Mouse (Mus musculus): ENCODE results near the gene Gm498. TPM values are rescaled to one million over a fixed set of nuclear protein-coding genes. Genes with fewer than 3 reads are reported as not detected.

Gm498 gene
- not detected for total RNA-seq (2021)
- long read RNA-seq = 0 reads

GRCm38 (mm10) chr7:143866538-143866937 lies at the start of gene Gm498:
Gm498 (plus strand) TSS chr7:143866838.
- DNase-seq (ENCODE audit: low spot score in 2 of 2) = no peak

- DNase-seq (ENCODE audit: low spot score in 2 of 2) = no peak
Observed at GRCm38 (mm10) chr7:143819201-143819600, 47.4 kb upstream of the Gm498 start.

GRCm38 (mm10) chr7:143821241-143821640 lies 45.4 kb upstream of the Gm498 start:
- DNase-seq (ENCODE audit: low spot score in 2 of 2) = no peak

- peak; percentile 99 for DNase-seq (ENCODE audit: low spot score in 2 of 2)
Observed at GRCm38 (mm10) chr7:143822375-143823265, 44.0 kb upstream of the Gm498 start, which contains the start of the genes Nadsyn1 and Dhcr7. Nadsyn1 (minus strand) TSS chr7:143822849. Dhcr7 (plus strand) TSS chr7:143823145.

GRCm38 (mm10) chr7:143823266-143823605 lies 43.4 kb upstream of the Gm498 start:
- no peak for DNase-seq (ENCODE audit: low spot score in 2 of 2)

GRCm38 (mm10) chr7:143826985-143827384 lies 39.7 kb upstream of the Gm498 start:
- DNase-seq (ENCODE audit: low spot score in 2 of 2) = no peak

- DNase-seq (ENCODE audit: low spot score in 2 of 2) = peak; percentile 93 to 98
Observed at GRCm38 (mm10) chr7:143829504-143830331, 36.9 kb upstream of the Gm498 start.

GRCm38 (mm10) chr7:143830399-143830798 lies 36.2 kb upstream of the Gm498 start:
- DNase-seq (ENCODE audit: low spot score in 2 of 2) = no peak

- DNase-seq (ENCODE audit: low spot score in 2 of 2) = no peak
Observed at GRCm38 (mm10) chr7:143832196-143832595, 34.4 kb upstream of the Gm498 start.

GRCm38 (mm10) chr7:143832611-143833010 lies 34.0 kb upstream of the Gm498 start:
- no peak for DNase-seq (ENCODE audit: low spot score in 2 of 2)

GRCm38 (mm10) chr7:143833581-143834190 lies 33.0 kb upstream of the Gm498 start:
- no peak for DNase-seq (ENCODE audit: low spot score in 2 of 2)

- DNase-seq (ENCODE audit: low spot score in 2 of 2) = no peak
Observed at GRCm38 (mm10) chr7:143834316-143834715, 32.3 kb upstream of the Gm498 start.

GRCm38 (mm10) chr7:143834972-143835371 lies 31.7 kb upstream of the Gm498 start:
- no peak for DNase-seq (ENCODE audit: low spot score in 2 of 2)

- no peak for DNase-seq (ENCODE audit: low spot score in 2 of 2)
Observed at GRCm38 (mm10) chr7:143837705-143838358, 28.8 kb upstream of the Gm498 start.

GRCm38 (mm10) chr7:143840121-143840520 lies 26.5 kb upstream of the Gm498 start:
- DNase-seq (ENCODE audit: low spot score in 2 of 2) = no peak

- DNase-seq (ENCODE audit: low spot score in 2 of 2) = no peak
Observed at GRCm38 (mm10) chr7:143841301-143841700, 25.3 kb upstream of the Gm498 start.

GRCm38 (mm10) chr7:143848127-143848767 lies 18.4 kb upstream of the Gm498 start:
- DNase-seq (ENCODE audit: low spot score in 2 of 2) = no peak

GRCm38 (mm10) chr7:143848768-143849482 lies 17.7 kb upstream of the Gm498 start:
- DNase-seq (ENCODE audit: low spot score in 2 of 2) = no peak

- no peak for DNase-seq (ENCODE audit: low spot score in 2 of 2)
Observed at GRCm38 (mm10) chr7:143868874-143869273, 2.2 kb downstream of the Gm498 start.

- DNase-seq (ENCODE audit: low spot score in 2 of 2) = no peak
Observed at GRCm38 (mm10) chr7:143883717-143884116, 17.1 kb downstream of the Gm498 start.
